Comparison of ENCODE assay signal across 20 mouse cellular contexts in genomic region chr19:29015410-29016203, GRCm38 (mm10). TPM values are rescaled to one million over a fixed set of nuclear protein-coding genes. Genes with fewer than 3 reads are reported as not detected.
DNase-seq lines count a peak whose midpoint lies in the region; ATAC-seq and TF ChIP-seq lines count a peak whose summit lies in the region.
"Had no signal": no experiment of that assay in that cellular context is flagged by ENCODE, and none has a peak within 500 bp of the region (broad histone marks: within the 10 kb centered on the region; RNA-seq: fewer than 3 reads in every experiment).

No protein-coding gene starts in this region.

- 64% methylated on average over 8 of the region's 8 CpGs for WGBS in kidney, embryonic 15.5 days

- no peak for DNase-seq in gastrocnemius, adult 2 months
- no peak for DNase-seq in gastrocnemius, postnatal 14 days
- DNase-seq in kidney, postnatal 25 days = no peak
- peak; percentile 43 for DNase-seq in adipocyte (ENCODE audit: low spot score)
- peak; percentile 17 for DNase-seq in retina, postnatal 1 day
- DNase-seq in layer of hippocampus, postnatal 36 days = no peak
- DNase-seq in gastrocnemius, adult 8-10 months (ENCODE audit: low spot score in 2 of 2) = no peak
- DNase-seq: adrenal gland, adult 2 months; cerebellum, adult 8-10 months; gastrocnemius, postnatal 10 days; lung, postnatal 10 days; thymus, adult 2 months had no signal

- H3K4me2 ChIP-seq in kidney, embryonic 15.5 days = no peak overlapping the region
- H3K4me2 ChIP-seq: embryonic facial prominence, embryonic 12.5 days; forebrain, embryonic 15.5 days; heart, embryonic 12.5 days; hindbrain, embryonic 14.5 days; intestine, embryonic 15.5 days; limb, embryonic 15.5 days; midbrain, embryonic 12.5 days had no signal

- no peak for ATAC-seq in kidney, embryonic 15.5 days (replicated peaks; ENCODE audit: low FRiP score)
- ATAC-seq: forebrain, embryonic 15.5 days; intestine, embryonic 15.5 days had no signal

- H3K9ac ChIP-seq in kidney, embryonic 15.5 days = no peak overlapping the region
- H3K9ac ChIP-seq: embryonic facial prominence, embryonic 12.5 days; forebrain, embryonic 15.5 days; heart, embryonic 12.5 days; hindbrain, embryonic 14.5 days; intestine, embryonic 15.5 days; limb, embryonic 15.5 days; midbrain, embryonic 12.5 days had no signal

- no peaks in the 10 kb centered on the region for H3K27me3 ChIP-seq in kidney, embryonic 15.5 days
- H3K27me3 ChIP-seq: embryonic facial prominence, embryonic 12.5 days; forebrain, embryonic 15.5 days; heart, embryonic 12.5 days; intestine, embryonic 15.5 days; limb, embryonic 15.5 days; midbrain, embryonic 12.5 days had no signal

- intact Hi-C loops in gastrocnemius, adult 2 months (cut with DNase I) = no loop called here
- intact Hi-C loops in gastrocnemius, postnatal 14 days (cut with DNase I; ENCODE audit: low total_unique reads) = no loop called here

- H3K4me1 ChIP-seq in kidney, embryonic 15.5 days = no peaks in the 10 kb centered on the region
- H3K4me1 ChIP-seq: embryonic facial prominence, embryonic 12.5 days; forebrain, embryonic 15.5 days; intestine, embryonic 15.5 days; limb, embryonic 15.5 days; midbrain, embryonic 12.5 days had no signal

- H3K36me3 ChIP-seq in kidney, embryonic 15.5 days = peaks cover 62% of the 10 kb centered on the region

- no peaks in the 10 kb centered on the region for H3K9me3 ChIP-seq in kidney, embryonic 15.5 days (replicated peaks)
- H3K9me3 ChIP-seq: embryonic facial prominence, embryonic 12.5 days; forebrain, embryonic 15.5 days; heart, embryonic 12.5 days; intestine, embryonic 15.5 days; limb, embryonic 15.5 days; midbrain, embryonic 12.5 days had no signal

- TF ChIP-seq CTCF in gastrocnemius, adult 2 months (IDR thresholded peaks at IDR 0.05) = no peak

- H3K4me3 ChIP-seq in gastrocnemius, adult 2 months = no peak overlapping the region
- H3K4me3 ChIP-seq in kidney, embryonic 15.5 days (replicated peaks) = no peak overlapping the region
- H3K4me3 ChIP-seq: embryonic facial prominence, embryonic 12.5 days; forebrain, embryonic 15.5 days; heart, embryonic 12.5 days; intestine, embryonic 15.5 days; limb, embryonic 15.5 days; midbrain, embryonic 12.5 days had no signal

- peak overlapping the region; percentile 56 for H3K27ac ChIP-seq in gastrocnemius, adult 2 months
- H3K27ac ChIP-seq in kidney, embryonic 15.5 days = peak overlapping the region; percentile 70
- H3K27ac ChIP-seq: embryonic facial prominence, embryonic 12.5 days; forebrain, embryonic 15.5 days; hindbrain, embryonic 14.5 days; intestine, embryonic 15.5 days; limb, embryonic 15.5 days; midbrain, embryonic 12.5 days had no signal

RNA-seq across cellular contexts. Expression of gene Cdc37l1, which starts 25.5 kb away (rescaled TPM):
- total RNA-seq in gastrocnemius, adult 2 months (2021) = 10 to 100 TPM; 44.8 to 55.5 TPM
- total RNA-seq in gastrocnemius, postnatal 14 days (2021) = 10 to 100 TPM; 26.6 to 33.8 TPM
- 35.0 and 36.5 TPM in 2 replicates for polyA plus RNA-seq in kidney, embryonic 15.5 days (2015; fragmentation: Nextera tagmentation; extraction: Ambion mirVana)
- 100 to 1,000 TPM; 102 to 122 TPM for total RNA-seq in layer of hippocampus, postnatal 36 days (2021)
- total RNA-seq in gastrocnemius, adult 8-10 months (2022) = 10 to 100 TPM; 38.6 to 45.9 (median 40.0) TPM

RNA-seq across cellular contexts. Expression of gene Ak3, which starts 32.2 kb away (rescaled TPM):
- total RNA-seq in gastrocnemius, adult 2 months (2021) = 10 to 100 TPM; 38.1 to 54.4 TPM
- total RNA-seq in gastrocnemius, postnatal 14 days (2021) = 10 to 100 TPM; 54.4 to 54.5 TPM
- 89.0 and 89.6 TPM in 2 replicates for polyA plus RNA-seq in kidney, embryonic 15.5 days (2015; fragmentation: Nextera tagmentation; extraction: Ambion mirVana)
- 10 to 100 TPM; 50.4 to 55.8 TPM for total RNA-seq in layer of hippocampus, postnatal 36 days (2021)
- total RNA-seq in gastrocnemius, adult 8-10 months (2022) = 10 to 100 TPM; 32.4 to 42.5 (median 39.8) TPM

RNA-seq across cellular contexts. Expression of gene 4430402I18Rik, which starts 48.0 kb away (rescaled TPM):
- total RNA-seq in gastrocnemius, adult 2 months (2021) = 1 to 10 TPM; 2.1 to 2.6 TPM
- 1 to 10 TPM in 1 of 2 experiments, not detected in 1; 1.2 TPM for total RNA-seq in gastrocnemius, postnatal 14 days (2021)
- polyA plus RNA-seq in kidney, embryonic 15.5 days (2015; fragmentation: Nextera tagmentation; extraction: Ambion mirVana) = 4.9 and 5.1 TPM in 2 replicates
- total RNA-seq in layer of hippocampus, postnatal 36 days (2021) = 1 to 10 TPM; 4.7 to 8.4 TPM
- 1 to 10 TPM; 1.3 to 2.4 (median 1.8) TPM for total RNA-seq in gastrocnemius, adult 8-10 months (2022)

RNA-seq across cellular contexts. Expression of gene Plpp6, which starts 51.9 kb away (rescaled TPM):
- 1 to 10 TPM; 1.8 to 1.9 TPM for total RNA-seq in gastrocnemius, adult 2 months (2021)
- 1 to 10 TPM; 2.9 to 3.1 TPM for total RNA-seq in gastrocnemius, postnatal 14 days (2021)
- polyA plus RNA-seq in kidney, embryonic 15.5 days (2015; fragmentation: Nextera tagmentation; extraction: Ambion mirVana) = 9.0 and 9.9 TPM in 2 replicates
- total RNA-seq in layer of hippocampus, postnatal 36 days (2021) = 10 to 100 TPM; 48.8 to 56.0 TPM
- total RNA-seq in gastrocnemius, adult 8-10 months (2022) = 1 to 10 TPM; 1.7 to 2.1 (median 1.8) TPM

Comparison
In these comparisons a context has a peak if more than half of its experiments do, and no peak if none do; other contexts are left out.
1. DNase-seq: peak in adipocyte (single experiment) and retina, postnatal 1 day (single experiment); none in gastrocnemius, adult 2 months (single experiment), gastrocnemius, postnatal 14 days (single experiment), kidney, postnatal 25 days (0 of 2), layer of hippocampus, postnatal 36 days (0 of 2) and gastrocnemius, adult 8-10 months (0 of 2).